Mouse (Mus musculus) retina, embryonic 14.5 days (tissue): ENCODE measurements around the gene Med16.

Experiments
- DNase-seq: peaks from one replicate; pipeline ENCODE4 v3.0.0-alpha.2; 2015; ENCODE audit warnings: low spot score

Med16 gene

GRCm38 (mm10) chr10:79858416-79859074 lies 50.2 kb downstream of the Med16 start:
- no peak for DNase-seq

- DNase-seq, result no peak
These were observed 50.8 kb downstream of the Med16 start for GRCm38 (mm10) chr10:79857894-79858293.

DNA sequence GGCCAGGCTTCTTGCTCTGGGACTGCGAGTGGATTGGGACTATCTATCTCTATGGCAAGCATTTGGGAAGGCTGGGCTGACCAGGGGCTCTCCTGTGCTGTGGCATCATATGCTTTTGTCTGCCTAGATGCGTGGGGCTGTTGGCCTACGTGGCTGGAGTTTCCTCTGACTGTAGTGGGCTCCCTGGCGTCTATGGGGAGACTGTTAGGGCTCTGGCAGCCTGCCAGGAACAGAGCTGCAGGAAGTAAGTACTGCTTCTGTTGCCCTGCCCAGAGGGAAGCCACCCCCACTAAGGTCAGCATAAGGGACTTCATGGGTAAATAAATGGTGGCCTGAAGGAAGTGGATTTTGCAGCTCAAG lies 51.3 kb downstream of the Med16 start:
- no peak for DNase-seq

GRCm38 (mm10) chr10:79856704-79857451 lies 51.8 kb downstream of the Med16 start:
- DNase-seq, result no peak

DNA sequence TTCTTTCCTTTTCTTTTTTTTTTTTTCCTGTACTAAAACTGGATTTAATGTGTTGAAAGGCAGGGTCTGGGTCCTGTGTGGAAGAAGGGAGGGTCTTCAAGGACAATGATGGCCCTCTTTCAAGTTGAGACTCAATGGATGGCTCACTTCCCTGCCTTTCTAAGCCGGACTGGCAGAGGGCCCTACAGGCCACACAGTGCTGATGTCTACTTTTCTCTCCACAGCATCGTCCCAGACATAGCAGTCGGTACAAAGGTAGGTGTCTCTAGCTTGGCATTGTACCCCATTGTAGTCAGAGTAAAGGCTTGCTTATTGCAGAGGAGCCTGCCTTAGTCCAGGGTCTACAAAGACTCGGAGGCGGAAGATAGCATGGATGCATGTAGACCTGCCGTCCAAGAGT lies 52.4 kb downstream of the Med16 start:
- no peak for DNase-seq

GRCm38 (mm10) chr10:79855558-79856184 lies 53.1 kb downstream of the Med16 start:
- DNase-seq, result no peak

DNA sequence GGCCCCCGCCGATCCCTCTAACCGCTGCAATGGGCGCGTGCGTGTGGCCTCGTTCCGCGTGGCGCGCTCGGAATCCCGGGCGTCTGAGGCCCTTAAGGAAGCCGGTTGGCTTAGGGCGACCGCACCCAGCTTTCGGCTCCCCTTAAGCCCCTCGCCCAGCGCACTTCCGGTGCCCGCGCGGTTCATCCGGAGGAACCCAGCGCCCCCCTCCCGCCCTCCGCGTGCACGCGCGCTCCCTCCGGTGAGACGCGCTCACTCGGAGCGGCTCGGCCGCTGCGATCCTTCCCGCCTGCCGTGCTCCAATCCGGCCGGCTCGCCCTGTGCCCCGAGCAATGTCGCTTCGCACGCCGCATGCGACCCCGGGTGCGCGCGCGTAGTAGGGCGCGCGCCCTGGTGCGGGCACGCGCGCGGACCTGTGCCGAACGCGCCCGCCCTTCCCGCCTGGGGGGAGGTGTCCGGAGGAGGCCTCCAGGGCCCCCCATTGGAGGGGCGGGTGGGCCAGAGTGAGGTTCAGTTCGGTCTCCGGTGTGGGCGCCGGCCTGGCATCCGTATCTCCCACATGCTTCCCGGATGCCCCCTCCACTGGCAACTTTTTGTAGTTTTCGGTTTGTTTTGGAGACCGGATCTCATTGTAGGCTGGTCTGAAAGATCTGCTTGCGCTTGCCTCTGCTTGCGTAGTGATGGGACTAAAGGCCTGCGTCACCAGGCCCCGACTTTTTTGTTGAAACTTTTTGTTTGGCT lies 53.8 kb downstream of the Med16 start:
- peak; percentile 78 for DNase-seq

DNA sequence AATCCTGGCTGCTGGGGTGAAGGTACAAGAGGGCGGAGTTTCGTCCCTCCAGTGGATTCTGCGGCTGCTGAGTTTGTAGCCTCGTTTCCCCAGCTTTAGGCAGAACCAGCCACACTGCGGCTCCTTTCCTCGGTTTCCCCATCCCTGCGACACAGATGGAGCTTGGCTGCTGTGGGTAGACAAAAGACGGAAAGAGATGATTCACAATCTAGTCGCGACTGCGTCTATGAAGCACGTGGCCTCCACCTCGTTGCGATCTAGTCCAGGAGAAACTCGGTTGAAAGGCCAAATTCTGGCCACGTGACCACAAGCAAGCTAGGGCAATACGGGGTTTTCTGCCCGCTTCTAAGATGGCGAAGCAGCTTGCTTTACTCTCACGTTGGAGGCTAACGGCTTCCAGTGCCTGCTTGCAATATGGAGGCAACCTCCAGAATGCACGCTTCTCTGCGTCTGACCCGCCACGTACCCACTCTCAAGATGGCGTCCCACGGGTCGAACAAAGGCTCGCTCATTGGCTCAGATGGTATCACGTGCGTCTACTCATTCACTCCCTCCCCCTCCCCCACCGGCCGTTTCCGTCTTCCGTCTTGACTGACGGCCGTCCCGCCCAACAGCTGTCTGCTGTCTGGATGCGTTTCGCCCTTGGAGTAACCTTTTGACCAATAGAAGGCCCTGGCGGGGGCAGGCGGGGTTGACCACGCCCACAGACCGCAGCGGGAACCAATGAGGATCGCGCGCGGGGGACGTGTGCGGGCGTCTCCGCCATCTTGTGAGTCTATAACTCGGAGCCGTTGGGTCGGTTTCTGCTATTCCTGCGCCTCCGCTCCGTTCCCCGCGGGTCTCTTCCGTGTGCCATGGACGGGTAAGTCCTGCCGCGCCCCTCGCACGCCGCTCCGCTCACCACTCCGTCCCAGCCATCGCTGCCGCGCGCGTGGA lies 54.6 kb downstream of the Med16 start, which contains the start of gene Ptbp1:
Ptbp1 (plus strand) TSS at position 568 of the 936 bp plus-strand sequence.
- DNase-seq, result peak; percentile 100

- DNase-seq, result peak; percentile 74
These were observed 55.3 kb downstream of the Med16 start for GRCm38 (mm10) chr10:79853392-79853791.

- DNase-seq, result no peak
These were observed 55.9 kb downstream of the Med16 start for GRCm38 (mm10) chr10:79852827-79853226.

DNA sequence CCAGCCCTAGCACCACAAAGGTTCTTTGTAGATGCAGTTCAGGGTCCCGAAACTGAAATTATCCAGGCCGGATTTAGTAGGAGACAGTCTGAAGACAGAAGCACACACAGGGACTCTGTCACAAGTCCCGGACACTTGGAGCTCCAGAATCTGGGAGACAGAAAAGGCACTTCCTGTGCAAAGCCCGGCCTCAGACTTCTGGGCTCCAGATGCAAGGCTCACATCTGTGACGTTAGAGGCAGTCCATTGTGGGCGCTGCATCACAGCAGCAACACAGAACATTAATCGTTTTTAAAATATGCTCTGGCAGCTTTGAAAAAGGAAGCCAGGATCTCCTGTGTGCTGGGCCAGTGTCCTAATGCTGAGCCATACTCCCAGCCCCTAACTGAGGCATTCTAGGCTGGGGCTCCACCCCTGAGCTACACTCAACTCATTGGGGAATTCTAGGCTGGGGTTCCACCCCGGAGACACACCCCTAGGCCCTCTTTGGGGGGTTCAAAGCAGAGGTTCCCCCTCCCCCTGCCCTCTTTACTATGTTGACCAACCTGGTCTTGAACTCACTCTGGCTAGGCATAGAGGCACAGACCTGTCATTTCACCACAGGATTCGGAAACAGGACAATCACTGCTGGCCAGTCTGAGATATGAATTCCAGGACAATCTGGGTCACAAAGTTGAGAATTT lies 56.5 kb downstream of the Med16 start:
- no peak for DNase-seq

DNA sequence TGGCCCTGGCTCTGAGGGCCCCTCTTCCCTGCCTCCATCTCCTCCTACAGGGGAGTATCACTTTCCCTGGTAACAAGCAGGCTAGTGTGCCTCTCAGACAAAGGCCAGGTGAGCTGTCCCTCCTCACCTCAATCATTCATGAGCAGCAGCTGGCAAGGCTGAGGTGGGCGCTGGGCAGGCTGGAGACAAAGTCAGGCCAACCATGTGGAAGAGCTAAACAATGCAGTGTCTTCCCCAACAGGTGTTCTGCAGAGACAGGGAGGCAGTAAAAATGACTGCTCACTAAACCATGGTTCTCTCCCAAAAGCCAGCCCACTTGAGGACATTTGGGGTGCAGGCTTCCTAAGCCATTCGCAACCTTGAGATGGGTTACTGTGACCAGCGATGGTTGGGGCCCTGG lies 57.1 kb downstream of the Med16 start:
- no peak for DNase-seq

DNA sequence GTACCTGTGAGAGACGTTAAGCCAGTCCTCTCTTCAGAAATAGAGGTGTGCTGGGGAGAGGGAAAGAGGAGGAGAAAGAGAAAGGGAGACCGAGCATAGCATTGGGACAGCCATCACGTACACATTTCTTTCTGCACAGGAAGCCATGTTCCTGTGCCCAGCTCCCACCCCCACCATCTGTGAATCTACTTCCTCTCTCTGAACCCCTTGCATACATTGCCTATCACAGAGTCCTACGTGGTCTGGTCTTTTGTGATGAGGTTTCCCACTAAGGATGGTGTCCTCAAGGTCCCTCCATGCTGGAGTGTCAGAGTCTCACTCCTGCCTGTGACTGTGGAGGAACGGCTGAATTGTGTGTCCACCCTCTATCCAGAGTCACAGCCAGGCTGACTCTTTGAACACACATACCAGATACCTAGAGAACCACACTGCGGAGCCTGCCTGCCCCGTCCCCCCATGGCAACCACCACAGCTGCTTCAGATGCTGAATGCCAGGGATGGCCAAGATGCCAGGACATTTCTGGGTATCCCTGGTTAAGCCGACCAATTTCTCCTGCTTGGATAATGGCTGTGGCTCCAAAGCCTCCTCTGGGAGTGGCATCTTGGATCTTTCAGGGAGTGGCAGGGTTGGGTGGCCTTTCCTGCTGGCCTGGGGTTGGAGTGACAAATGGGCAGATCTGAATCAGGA lies 58.6 kb downstream of the Med16 start:
- DNase-seq, result no peak

DNA sequence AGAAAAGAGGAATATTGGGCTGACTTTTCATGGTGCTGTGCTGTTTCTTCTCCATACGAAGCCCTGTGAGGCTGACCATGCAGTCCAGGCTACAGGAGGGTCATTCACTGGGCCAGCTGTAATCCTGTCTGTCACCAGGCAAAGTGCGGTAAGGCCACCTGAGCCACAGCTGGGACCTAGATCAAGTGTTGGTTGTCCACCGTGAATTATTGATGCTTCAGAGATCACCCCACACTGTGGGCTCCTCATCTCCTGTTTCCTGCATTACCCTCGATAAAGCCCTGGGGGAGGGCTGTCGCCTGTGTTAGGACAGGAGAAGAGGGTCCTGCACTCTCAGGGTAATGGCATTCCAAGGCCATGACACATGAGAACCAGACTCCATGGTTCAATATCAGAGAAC lies 62.2 kb downstream of the Med16 start:
- DNase-seq, result no peak
